Mouse (Mus musculus): Measurements from ENCODE around the gene Cntnap5c.

Gene Cntnap5c

GRCm38 (mm10) chr17:58003322-58003721, 234.0 kb downstream of the Cntnap5c start:
- DNase-seq (ENCODE audit: low read depth, low spot score), result no peak

- no peak for DNase-seq (ENCODE audit: low read depth, low spot score)
Observed at GRCm38 (mm10) chr17:58004491-58004890, 235.1 kb downstream of the Cntnap5c start.

DNA sequence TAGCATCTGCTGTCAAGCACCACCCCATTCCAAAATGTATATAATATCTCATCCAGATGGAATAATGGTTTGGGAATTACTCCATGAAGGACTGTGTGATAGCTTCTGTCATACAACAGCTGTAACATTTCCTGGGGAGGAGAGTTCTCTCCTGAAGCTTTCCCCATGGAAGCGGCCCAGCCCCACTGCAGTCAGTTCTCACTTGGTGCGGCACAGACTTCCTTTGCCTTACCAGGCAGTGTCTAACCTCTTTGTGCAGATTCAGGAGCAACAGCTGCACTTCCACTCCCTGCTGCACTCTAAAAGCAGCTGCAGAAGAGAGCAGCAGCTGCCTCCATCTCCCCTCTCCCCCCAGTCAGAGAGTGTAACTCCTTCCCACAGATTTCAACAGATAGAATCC, 271.8 kb downstream of the Cntnap5c start:
- no peak for DNase-seq (ENCODE audit: low read depth, low spot score)

- no peak for DNase-seq (ENCODE audit: low read depth, low spot score)
Observed at GRCm38 (mm10) chr17:58045149-58045548, 275.8 kb downstream of the Cntnap5c start.

GRCm38 (mm10) chr17:58069912-58070311, 300.5 kb downstream of the Cntnap5c start:
- DNase-seq (ENCODE audit: low read depth, low spot score), result no peak

DNA sequence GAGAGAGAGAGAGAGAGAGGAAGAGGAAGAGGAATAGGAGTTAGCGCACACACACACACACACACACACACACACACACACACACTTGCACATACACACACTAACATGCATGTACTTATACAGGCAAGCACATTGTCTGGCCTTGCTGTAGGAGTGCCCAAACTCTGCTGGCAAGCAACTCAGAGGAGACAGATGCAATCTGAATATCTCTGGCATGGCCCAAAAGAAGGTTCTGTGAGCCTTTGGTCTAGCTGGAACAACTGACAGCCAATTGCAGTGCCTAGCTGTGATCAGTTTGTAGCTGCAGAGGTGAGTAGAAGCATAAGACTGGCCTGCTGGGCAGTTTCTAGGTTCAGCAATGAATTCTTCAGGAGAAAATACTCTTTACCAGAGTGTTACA, 313.3 kb downstream of the Cntnap5c start:
- no peak for DNase-seq (ENCODE audit: low read depth, low spot score)

DNA sequence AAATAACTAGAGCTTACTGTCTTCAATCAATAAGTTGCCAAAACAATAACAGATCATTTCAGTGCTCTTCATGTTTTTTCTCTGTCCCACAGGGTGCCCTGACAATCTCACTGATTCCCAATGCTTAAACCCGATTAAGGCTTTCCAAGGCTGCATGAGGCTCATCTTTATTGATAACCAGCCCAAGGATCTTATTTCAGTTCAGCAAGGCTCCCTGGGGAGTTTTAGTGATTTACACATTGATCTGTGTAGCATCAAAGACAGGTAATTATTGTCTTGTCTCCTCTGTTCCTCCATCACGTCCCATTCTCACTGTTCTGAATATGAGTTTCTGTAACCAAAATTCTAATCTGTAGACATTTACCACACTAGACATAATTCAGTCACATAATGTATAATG, 335.1 kb downstream of the Cntnap5c start:
- DNase-seq (ENCODE audit: low read depth, low spot score), result no peak

DNA sequence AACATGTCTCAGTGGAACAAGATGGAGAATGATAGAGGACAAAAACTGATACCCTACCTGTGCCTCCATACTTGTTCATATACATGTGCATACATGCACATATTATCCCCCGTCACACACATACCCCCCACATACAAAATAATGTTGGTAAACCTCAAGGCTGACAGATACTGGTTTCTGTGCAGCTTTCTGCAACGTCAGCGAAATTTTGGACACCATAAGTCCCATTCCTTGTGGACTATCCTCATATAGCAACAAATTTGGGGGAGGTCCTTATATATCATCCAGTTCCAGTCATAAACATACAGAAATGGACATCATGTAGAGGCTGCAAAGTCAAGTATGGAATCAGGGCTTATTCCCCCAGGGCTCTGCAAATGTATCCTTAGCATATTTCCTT, 338.5 kb downstream of the Cntnap5c start:
- DNase-seq (ENCODE audit: low read depth, low spot score), result no peak

DNA sequence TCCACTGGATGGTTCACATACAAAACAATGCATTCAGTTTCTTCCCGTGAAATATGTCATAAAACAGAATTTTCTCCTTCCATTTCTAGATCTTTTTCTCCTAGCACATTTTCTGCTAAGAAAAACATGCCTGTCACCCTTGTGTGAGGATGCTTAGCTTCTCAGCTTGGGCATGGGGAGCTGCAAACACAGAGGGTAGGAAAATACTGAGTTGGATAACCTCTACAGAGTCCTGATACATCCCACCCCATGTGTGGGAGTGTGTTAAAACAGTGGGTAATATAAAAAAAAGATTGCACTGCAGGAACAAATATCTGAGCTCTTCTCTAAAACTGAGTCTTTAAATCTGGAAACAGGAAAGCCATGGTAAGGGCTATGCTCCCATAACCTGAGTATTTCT, 339.0 kb downstream of the Cntnap5c start:
- DNase-seq (ENCODE audit: low read depth, low spot score), result no peak

- DNase-seq (ENCODE audit: low read depth, low spot score), result no peak
Observed at GRCm38 (mm10) chr17:58187171-58187570, 417.8 kb downstream of the Cntnap5c start.

GRCm38 (mm10) chr17:58201148-58201547, 431.8 kb downstream of the Cntnap5c start:
- no peak for DNase-seq (ENCODE audit: low read depth, low spot score)

GRCm38 (mm10) chr17:58268058-58268457, 498.7 kb downstream of the Cntnap5c start:
- DNase-seq (ENCODE audit: low read depth, low spot score), result no peak

DNA sequence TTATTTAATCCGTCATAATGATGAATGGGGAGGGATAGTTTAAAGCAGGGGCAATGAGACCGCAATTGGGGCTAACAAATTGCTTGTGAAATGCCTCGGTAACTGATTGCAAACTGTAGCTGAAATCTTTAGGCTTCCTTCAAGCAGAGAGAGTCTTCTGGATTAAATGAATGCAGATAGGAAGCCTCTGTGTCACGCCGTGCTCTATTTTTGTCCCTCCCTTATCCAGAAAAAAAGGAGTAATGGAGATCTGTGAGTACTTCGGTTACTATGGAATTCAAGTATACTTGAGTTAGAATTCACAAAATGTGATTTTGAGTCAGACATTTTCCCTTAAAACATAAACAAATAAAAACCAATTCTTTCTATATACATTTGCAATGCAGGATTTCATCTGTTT, 581.9 kb downstream of the Cntnap5c start:
- no peak for DNase-seq (ENCODE audit: low read depth, low spot score)

- DNase-seq (ENCODE audit: low read depth, low spot score), result no peak
Observed at GRCm38 (mm10) chr17:58356224-58356623, 586.9 kb downstream of the Cntnap5c start.

- no peak for DNase-seq (ENCODE audit: low read depth, low spot score)
Observed at GRCm38 (mm10) chr17:58363582-58364267, 594.4 kb downstream of the Cntnap5c start.

- no peak for DNase-seq (ENCODE audit: low read depth, low spot score)
Observed at GRCm38 (mm10) chr17:58370089-58370488, 600.7 kb downstream of the Cntnap5c start.

GRCm38 (mm10) chr17:58407769-58408168, 638.4 kb downstream of the Cntnap5c start:
- no peak for DNase-seq (ENCODE audit: low read depth, low spot score)

GRCm38 (mm10) chr17:58408756-58409155, 639.4 kb downstream of the Cntnap5c start:
- DNase-seq (ENCODE audit: low read depth, low spot score), result no peak

DNA sequence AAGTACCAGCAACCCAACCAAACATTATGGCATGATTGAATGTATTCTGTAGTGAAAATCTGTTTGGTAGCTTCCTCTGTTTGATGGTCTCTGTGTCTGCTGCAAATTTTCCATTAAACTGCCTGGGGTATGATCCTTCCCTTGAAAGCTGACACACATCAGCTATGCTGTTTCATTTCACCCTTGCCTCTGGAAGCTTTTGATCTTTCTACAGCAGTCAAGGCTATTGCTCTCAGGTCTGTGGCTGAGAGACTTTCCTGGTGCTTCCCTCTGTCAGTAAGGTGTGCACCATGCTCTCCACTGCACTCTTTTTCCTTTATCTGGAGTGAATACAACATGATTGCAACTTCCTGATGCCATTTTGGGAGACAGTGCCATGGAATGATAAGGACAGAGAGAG, 668.1 kb downstream of the Cntnap5c start:
- DNase-seq (ENCODE audit: low read depth, low spot score), result no peak
